Mouse (Mus musculus) left cerebral cortex, adult 11 months (tissue): ENCODE data around the gene Gtpbp8.

Source experiments
- DNase-seq: peaks from one replicate; pipeline ENCODE4 v3.0.0; 2022; ENCODE audit warnings: low spot score

Gtpbp8 gene

DNA sequence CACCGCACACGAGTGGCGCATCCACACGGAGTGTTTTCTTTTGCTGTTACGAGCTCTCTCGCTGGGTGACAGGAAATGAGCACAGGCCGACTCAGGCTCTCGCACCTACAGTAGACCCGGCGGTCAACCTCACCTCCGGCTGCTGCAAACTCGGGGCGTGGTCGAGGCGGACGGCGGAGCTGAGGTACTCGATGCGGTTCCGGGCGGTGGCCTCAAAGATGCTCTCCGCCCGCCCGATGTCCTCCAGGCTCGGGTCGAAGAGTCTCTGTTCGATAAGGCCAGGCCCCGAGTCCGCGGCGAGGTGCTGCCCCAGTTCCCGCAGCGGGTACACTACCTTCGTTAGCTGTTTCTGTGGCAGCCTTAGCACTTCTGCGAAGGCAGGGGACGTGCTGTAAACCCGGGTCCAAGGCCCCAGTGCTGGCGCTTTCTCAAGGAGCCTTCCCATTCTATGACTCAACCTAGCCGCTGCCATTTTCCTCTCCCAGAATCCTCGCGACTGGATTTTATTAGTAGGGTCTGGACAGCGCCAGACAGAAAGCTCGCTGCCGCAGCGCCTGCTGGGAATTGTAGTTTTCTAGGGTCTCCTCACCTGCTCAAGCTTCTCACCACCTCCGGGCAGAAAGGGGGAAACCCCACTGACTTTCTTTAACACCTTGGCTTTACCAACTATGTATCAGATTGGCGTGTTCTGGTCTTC, at the start of gene Gtpbp8:
Gtpbp8 (minus strand) TSS at position 498 of the 697 bp plus-strand sequence.
- peak; percentile 81 for DNase-seq

DNA sequence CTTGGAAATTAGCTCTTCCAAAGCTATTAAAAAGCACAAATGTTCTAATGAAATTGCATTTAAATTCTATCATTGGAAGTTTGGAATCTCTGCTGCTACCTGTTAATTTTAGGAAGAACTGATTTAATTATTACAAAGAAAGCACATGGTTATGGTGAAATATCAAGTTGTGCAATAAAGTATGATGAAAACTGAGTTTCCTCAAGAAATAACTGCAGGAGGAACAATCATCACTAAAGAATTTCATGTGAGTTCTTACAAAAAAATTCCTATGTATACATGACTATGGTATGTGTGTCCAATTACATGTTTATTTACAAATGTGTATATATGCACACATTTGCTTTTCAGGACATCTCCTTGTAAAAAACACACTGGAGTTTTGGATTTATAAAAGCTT, 48.3 kb upstream of the Gtpbp8 start:
- no peak for DNase-seq

DNA sequence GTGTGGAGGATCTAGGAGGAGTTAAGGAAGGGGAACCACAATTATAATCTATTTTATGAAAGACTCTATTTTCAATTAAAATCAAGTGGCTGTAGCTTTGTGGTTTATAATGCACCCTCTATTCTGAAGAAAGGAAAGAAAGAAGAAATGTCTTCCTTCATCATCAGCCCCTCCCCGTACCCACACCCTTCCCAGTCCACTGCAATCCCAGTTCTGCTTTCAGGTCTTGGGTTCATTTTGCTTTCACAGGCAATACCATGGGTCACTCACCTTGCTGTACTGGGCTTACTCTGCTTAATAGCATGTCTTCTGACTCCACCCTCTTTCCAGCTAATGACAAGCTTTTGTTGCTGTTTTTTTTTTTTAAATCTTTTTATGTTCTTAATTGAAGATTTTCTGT, 40.8 kb upstream of the Gtpbp8 start:
- no peak for DNase-seq

DNA sequence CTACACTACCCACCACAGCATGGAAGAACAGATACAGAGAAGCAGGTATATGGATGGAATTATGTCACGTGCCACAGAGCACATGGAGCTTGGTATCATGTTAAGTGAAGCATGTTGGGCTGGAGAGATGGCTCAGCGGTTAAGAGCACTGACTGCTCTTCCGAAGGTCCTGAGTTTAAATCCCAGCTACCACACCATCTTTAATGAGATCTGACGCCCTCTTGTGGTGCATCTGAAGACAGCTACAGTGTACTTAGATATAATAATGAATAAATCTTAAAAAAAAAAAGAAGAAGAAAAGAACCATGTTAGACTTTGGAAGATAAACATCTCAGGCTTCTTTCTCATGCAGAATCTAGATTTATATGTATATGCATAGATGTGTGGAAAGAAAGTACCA, 34.6 kb upstream of the Gtpbp8 start:
- DNase-seq, result no peak

DNA sequence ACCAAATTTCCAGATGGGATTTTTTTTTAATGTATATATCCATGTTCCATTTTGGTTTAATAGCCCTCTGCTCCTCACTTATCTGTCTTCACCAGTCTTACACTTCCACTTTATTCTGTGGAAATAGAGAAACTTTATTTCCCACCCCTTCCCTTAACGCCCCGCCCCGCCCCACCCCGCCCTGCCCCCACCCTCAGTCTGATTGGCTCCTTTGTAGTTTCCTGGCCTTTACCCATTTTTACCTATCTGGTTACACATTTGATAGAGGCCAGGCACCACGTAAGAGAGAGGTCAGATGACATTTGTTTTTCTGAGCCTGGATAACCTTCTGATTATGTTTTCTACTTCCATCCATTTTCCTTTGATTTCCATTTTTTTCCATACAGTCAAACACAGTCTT, 33.3 kb upstream of the Gtpbp8 start:
- no peak for DNase-seq

DNA sequence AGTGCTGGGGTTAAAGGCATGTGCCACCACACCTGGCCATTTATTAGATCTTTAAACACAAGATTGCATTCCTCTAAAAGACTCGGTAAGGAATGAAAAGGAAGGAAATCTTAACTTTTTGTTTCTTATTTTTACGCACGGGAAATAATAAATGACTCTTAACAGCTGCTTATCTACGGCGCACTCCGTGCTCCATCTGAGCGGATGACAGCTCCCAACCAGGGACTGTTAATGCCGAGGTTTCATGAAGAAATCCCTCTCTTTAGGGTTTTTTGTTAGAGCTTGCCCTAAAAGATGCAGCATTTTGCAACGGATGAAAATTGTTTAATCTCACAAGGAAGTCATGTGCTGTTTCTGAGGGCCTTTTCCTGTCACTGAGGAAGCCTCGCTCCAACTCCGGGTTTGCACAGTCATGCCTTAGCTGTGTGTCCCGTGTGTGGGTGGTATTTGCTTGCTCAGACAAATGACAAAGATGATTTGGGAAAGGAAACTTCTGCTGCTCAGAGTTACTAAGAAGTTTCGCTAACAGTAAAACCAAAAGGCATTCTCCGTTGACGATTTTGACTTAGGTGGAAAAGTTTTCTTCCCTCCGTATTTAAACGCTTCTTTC, 32.5 kb upstream of the Gtpbp8 start:
- peak; percentile 15 for DNase-seq

DNA sequence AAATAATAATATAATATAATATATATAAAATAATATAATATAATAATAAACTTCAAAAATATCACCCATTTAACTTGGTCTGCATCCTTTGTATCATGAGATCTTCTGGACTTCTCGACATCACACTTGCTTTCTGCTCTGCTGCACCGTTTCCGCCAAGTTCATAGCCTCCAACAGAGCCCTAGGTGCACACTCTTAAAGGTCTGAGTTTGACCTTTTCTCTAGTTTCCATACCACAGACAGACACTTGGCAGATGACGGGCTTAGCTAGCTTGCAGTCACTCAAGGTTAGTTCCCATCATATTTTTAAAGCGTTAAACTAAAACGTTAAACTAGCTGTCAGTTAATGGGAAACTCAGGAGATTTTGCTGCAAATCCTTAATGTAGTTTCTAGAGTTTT, 28.0 kb upstream of the Gtpbp8 start:
- DNase-seq, result no peak

DNA sequence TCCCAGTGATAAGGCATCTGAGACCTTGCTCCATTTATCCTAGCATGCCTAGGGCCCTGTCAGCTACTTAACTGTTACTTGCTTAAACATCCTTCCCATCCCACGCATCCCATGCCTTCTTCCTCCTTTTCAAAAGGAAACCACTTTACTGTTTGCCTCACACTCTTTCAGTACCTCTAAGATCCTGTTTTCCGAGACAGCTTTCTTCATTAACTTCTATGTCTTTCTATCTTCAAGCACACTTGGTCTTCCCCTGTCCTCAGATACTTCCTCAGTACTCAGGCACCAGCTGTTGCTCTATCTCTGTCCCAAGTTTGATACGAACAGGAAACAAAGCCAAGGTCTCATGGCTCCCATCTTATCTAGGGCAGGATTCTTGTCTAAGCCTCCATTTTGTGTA, 27.5 kb upstream of the Gtpbp8 start:
- no peak for DNase-seq

DNA sequence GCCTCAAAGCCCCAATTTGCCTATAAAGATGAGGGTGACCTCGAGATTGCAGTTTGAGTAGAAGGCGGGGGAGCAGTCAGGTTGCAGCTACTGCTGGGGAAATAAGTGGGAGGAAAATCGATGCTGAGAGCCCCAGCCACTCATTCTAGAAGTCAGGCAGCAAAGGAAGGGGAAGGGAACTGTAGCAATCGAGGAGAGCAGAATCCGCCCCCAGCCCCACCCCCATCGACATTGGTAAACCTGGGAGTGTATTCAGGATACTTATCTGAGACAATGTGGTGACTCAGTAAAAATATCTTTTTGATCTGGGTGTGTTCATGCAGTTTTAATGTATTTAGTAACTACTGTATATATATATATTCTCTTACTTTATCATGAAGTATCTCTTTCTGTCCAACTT, 26.4 kb upstream of the Gtpbp8 start:
- no peak for DNase-seq

DNA sequence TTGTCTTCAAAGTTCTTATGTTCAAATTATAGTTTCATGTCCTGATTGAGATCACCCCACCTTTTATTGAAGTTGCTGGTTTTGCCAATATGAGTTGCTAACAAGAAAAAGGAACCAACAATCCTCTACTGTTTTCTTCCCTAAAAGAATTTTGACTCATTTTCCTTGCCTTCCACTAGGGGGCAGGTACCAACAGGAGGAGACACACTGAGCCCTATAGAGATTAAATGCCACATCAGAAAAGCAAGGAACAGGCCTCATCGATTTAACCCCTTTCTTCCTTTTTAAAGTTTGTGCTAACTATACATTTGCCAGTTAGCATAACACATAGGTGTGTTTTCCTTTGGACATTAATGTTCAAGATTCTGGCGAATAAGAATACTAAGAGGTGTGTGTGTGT, 21.8 kb upstream of the Gtpbp8 start:
- DNase-seq, result no peak

DNA sequence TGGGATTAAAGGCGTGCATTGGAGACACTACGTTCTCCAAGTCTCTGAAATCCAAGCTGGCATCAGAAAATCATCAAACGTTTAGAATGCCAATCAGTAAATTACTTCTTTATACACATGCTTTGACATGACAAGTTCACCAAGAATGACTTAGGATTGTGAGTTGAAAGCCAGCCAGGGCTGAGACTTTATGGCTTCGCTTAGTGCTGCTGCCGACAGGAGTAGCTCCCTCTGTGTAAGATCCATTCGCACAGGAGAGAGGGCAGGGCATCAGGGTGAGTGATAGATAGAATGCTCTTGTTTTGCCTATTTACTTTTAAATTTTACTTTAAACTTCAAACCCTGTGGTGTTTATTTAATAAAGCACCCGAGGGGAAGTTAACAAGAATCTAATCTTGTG, 21.3 kb upstream of the Gtpbp8 start:
- DNase-seq, result no peak

DNA sequence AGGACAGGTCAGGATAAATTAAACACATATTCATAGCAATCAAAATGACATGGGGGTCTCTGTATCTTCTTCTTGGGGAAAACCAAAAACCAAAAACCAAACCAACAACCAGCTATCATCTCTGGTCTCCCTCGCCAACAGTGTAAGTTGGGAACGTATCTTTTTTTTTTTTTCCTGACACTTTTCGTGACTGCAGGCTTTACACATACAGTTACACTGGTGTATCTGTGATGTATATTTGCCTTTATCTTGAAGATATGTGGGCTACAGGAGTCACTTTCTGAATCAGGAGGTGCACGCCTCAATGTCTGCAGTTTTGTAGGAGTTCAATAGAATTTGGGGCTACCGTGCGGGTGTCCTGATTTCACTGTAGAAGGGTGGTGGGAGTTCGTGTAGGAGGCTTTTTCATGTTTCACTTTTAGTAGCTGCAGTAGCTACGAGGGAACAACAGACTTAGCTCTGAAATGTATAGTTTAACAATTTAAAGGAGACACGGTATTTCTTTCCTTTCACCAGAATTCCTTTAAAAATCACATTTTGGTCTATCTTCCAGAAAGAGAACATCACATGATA, 20.2 kb upstream of the Gtpbp8 start:
- DNase-seq, result no peak

DNA sequence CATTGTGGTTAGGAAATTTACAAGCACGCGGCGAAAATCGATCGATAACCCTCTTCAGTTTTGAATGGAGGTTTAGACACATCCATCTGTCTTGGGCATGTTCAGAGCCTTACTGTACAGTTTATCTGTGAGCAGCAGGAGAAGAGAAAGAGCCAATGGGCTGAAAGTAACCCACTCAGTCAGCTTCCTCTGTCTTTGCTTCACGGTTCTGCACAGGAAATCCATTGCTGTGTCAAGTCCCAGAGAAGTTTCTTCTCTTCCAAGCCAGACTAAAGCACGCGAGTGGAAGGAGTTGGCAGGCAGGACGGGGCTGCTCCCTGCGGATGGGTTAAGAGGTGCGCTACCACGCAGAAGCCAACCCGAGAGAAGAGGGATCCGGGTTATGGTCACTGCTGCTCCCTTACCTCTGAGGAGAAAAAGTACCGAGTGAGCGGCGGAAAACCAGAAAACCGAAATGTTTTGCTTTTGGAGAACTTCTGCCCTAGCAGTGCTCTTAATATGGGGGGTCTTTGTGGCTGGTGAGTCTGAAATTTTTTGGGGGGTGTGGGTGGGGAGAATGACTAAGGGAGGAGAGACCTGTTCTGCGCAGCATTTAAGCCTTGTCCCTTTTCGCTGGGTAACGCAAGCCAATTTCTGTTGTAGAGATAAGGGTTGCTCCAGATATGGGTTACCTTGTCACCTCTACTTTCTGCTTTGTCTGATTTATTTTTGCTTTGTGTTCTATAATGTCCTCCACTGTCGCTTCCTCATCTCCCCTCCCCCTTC, 19.6 kb upstream of the Gtpbp8 start, which contains the start of gene Cd200r1:
Cd200r1 (plus strand) TSS at position 182 of the 765 bp plus-strand sequence.
- DNase-seq, result no peak

DNA sequence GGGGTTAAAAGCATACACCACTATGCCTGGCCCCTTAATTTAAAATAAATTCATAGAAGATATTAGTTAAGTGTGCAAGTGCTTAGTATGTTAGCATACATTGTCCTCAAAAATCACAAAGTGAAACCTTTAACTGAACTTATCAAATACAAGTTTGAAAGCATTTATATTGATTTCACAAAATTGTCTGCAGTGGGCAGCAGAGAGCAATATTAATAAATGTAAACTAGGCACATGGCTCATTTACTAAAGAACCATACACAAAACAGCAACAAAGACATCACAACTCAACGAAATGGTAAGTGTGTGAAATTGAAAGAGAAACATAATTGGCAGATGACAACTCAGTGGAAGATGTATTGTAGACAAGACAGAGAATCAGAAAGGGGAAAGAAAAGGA, 15.6 kb upstream of the Gtpbp8 start:
- no peak for DNase-seq

DNA sequence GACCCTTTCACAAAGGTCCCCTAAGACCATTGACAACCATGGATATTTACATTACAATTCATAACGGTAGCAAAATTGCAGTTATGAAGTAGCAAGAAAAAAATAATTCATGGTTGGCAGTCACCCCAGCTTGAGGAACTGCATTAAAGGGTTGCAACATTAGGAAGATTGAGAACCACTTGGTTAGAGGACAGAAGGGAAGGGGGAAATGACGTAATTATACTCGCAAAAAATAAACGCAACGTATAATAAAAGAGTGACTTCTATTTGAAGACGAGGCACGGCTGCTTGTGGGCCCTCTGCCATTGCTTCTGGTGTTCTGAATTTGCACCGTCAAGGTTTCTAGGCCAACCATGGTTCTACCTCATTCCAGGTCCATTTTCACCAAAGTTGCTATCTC, 11.5 kb upstream of the Gtpbp8 start:
- DNase-seq, result no peak

DNA sequence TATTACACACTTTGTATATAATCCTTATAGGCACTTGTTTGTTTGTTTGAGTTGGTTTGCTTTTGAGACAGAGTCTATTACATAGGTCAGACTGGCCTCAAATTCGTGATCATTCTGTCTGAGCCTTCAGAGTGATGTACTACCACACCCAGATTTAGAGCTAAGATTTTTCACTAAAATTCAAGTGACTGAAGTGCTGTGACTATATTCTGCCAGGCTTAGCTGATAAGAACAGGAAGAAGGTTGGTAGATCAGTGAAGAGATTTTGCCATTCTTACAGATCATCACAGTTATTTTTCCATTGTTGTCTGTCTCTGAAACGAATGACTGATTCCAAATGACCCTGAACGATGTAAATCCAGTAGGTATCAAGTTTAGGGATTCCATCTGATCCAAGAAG, 1.8 kb upstream of the Gtpbp8 start:
- DNase-seq, result no peak

DNA sequence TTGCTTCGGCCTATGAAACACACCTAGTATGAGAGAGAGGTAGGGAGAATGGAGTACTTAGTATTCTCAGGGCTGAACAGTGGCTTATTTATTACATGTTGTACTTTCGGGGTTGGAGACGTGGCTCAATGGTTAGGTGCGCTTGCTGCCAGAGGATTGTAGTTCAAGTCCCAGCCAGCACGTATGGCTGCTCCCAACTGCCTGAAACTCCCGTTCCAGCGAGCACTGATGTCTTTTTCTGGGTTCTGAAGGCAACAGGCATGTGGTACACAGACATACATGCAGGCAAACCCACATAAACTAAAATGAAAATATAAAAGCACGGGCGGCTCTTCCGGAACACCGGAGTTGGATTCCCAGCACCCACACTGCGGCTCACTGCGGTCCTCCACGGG, 695 bp downstream of the Gtpbp8 start:
- no peak for DNase-seq

DNA sequence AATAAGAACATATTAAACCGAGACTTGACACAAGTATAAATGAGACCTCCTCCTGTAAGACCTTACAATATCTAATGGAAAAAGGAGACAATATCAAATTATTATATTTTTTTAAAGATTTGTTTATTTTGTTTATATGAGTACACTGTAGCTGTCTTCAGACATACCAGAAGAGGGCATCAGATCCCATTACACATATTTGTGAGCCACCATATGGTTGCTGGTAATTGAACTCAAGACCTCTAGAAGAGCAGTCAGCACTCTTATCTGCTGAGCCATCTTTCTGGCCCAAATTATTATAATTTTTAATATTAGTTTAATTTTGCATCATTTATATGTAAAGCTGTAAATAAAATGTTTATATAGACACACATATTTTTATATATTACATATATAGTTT, 3.4 kb downstream of the Gtpbp8 start:
- no peak for DNase-seq

DNA sequence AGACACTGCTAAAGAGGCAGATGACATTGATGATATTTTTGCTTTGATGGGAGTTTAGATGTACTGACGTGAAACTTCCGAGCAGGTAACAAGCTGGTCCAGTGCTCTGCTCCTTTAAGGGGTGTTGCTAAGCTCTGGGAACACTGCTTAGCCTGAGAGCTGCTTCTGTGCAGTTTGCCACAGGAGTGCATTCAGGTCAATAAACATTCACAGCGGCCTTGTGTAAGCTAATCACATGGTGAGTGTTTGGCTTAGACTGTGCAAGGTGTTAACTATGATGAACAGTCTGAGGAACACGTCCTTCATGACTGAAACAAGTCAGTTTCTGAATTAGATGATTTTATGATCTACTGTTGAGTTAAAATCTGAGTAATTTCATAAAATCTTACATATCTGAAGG, 10.0 kb downstream of the Gtpbp8 start:
- DNase-seq, result no peak

DNA sequence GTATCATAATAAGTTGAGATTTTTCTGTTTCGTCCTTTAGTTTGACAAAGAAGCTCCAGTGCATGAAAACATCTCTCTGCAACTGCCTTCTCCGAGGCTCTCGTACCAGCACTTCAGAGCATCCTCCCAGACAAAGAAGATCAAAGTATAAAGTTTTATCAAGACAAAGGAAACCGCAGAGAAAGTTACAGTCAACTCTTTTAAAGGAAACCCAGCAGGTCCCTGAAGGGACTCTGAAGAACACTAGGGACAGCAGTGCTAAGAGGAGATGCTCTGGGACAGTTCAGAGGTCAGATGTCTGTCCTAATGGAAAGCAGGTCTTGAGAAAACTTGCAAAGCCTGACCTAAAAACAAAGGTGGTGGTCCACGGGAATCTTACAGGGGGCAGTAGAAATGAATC, 10.5 kb downstream of the Gtpbp8 start:
- no peak for DNase-seq

DNA sequence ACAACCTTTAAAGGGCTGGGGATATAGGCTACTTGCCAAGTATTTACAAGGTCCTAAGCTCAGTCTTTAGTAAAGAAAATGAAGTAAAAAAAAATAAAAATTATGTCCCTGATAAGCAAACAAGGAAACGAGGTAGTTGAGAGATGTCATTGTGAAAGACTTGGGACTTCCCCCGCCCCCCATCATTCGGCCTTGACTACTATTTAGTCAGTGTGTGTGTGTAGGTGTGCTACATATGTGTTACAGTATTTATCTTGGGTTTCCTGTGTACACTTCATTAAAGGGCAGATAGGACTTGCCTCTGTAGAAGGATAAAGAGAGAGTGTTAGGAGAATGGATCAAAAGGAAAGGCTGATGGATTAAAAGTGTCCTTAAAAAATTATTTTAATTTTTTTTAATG, 12.1 kb downstream of the Gtpbp8 start:
- no peak for DNase-seq

DNA sequence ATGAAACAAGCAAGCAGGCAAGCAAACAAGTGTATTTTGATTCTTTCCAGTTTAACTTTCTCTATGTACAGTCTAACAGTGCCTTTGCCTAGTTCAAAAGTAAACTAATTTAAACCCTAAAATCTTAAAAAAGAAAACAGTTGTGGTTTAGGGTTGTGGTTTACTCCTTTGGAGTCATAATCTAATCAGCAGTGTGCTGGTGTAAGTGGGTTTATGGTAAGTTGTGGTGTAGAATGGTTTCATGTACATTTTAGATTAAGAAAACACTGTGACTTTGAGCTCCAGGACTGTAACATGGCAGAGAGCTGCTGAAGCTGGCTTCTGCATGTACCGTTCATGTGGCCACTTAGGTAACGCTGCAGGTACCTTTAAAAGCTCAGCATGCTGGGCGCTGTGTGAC, 18.6 kb downstream of the Gtpbp8 start:
- no peak for DNase-seq
